Mouse (Mus musculus) hindbrain, embryonic 16.5 days (tissue): ENCODE measurements around the gene Hyls1. TPM values are rescaled to one million over a fixed set of nuclear protein-coding genes. Genes with fewer than 3 reads are reported as not detected.
A peak's percentile ranks its signal among the peaks of the same experiment; 100 is the strongest.

Experiments used
- ATAC-seq: fragments of 200-750 bp; cut with Nextera tagmentation; 2 replicates; pipeline ENCODE4 v1.8.0; 2017; ENCODE audit warnings: moderate TSS enrichment, moderate library complexity
- H3K27ac ChIP-seq: fragments of 300-500 bp; sonication (generic); 2 replicates; pipeline ENCODE4 v1.5.1; 2014; ENCODE audit warnings: low read depth, mild to moderate bottlenecking, control low read depth, low read length, moderate library complexity
- H3K27me3 ChIP-seq: fragments of 300-500 bp; sonication (generic); replicated peaks from 2 replicates; pipeline ENCODE4 v1.6.1; 2014; ENCODE audit warnings: low read length; ENCODE audit not compliant: control insufficient read depth, insufficient read depth
- H3K36me3 ChIP-seq: fragments of 300-500 bp; sonication (generic); 2 replicates; pipeline ENCODE4 v1.6.1; 2014; ENCODE audit warnings: mild to moderate bottlenecking, low read length, moderate library complexity, mixed read lengths; ENCODE audit not compliant: control insufficient read depth, insufficient read depth
- H3K4me1 ChIP-seq: fragments of 300-500 bp; sonication (generic); 2 replicates; pipeline ENCODE4 v1.6.1; 2014; ENCODE audit warnings: low read depth, low read length; ENCODE audit not compliant: control insufficient read depth, insufficient read depth
- H3K4me2 ChIP-seq: fragments of 300-500 bp; sonication (generic); 2 replicates; pipeline ENCODE4 v1.6.1; 2014; ENCODE audit warnings: mild to moderate bottlenecking, low read length, control low read depth, moderate library complexity
- H3K4me3 ChIP-seq: fragments of 300-500 bp; sonication (generic); 2 replicates; pipeline ENCODE4 v1.5.1; 2014; ENCODE audit warnings: mild to moderate bottlenecking, low read length, control low read depth, moderate library complexity
- H3K9ac ChIP-seq: fragments of 300-500 bp; sonication (generic); 2 replicates; pipeline ENCODE4 v1.6.1; 2014; ENCODE audit warnings: low read depth, mild to moderate bottlenecking, control low read depth, low read length, moderate library complexity
- H3K9me3 ChIP-seq: fragments of 300-500 bp; sonication (generic); 2 replicates; pipeline ENCODE4 v1.6.1; 2014; ENCODE audit warnings: mild to moderate bottlenecking, low read length, moderate library complexity; ENCODE audit not compliant: control insufficient read depth
- WGBS: fragments of 180-500 bp; shearing (Covaris S2); extraction: QIAGEN DNeasy Blood & Tissue Kit; methylation state at CpG from one replicate; pipeline ENCODE4 v1.1.7; 2014; 5-methylcytosine and 5-hydroxymethylcytosine counted together
- polyA plus RNA-seq: library from polyadenylated mRNA; unstranded; fragments of >200 nt; fragmentation: Nextera tagmentation; extraction: Ambion mirVana; gene quantifications from 2 replicates; pipeline ENCODE4 v1.2.1, GENCODE M21; 2015

The Hyls1 gene
- polyA plus RNA-seq, 1 experiment from 2014 or later: 14.8 TPM

GRCm38 (mm10) chr9:35546745-35547144 lies 23.5 kb downstream of the Hyls1 start:
- Histone ChIP-seq H3K36me3 (peaks cover 5% of the 10 kb centered on the region; the same call in 1 of the 2 replicates), H3K9ac (no peak overlapping the region), H3K27ac (no peak overlapping the region), H3K4me2 (no peak overlapping the region), H3K9me3 (no peaks in the 10 kb centered on the region), H3K4me1 (no peaks in the 10 kb centered on the region), H3K27me3 (no peaks in the 10 kb centered on the region), H3K4me3 (no peak overlapping the region)
- WGBS: 87% methylated on average over 9 of the region's 9 CpGs
- no peak for ATAC-seq

- Histone ChIP-seq H3K4me1 (no peaks in the 10 kb centered on the region), H3K9ac (no peak overlapping the region), H3K9me3 (no peaks in the 10 kb centered on the region), H3K36me3 (peaks cover 5% of the 10 kb centered on the region; the same call in 1 of the 2 replicates), H3K4me3 (no peak overlapping the region), H3K27me3 (no peaks in the 10 kb centered on the region), H3K4me2 (no peak overlapping the region), H3K27ac (no peak overlapping the region)
- WGBS: 77% methylated on average over 12 of the region's 12 CpGs
- no peak for ATAC-seq
Observed at GRCm38 (mm10) chr9:35545704-35546103, 24.5 kb downstream of the Hyls1 start.

- 66% methylated on average over 2 of the region's 2 CpGs for WGBS
- H3K4me2 ChIP-seq: no peak overlapping the region
- no peak overlapping the region for H3K9ac ChIP-seq
- no peaks in the 10 kb centered on the region for H3K27me3 ChIP-seq
- no peaks in the 10 kb centered on the region for H3K9me3 ChIP-seq
- H3K4me1 ChIP-seq: no peaks in the 10 kb centered on the region
- no peak overlapping the region for H3K27ac ChIP-seq
- ATAC-seq: no peak
- H3K36me3 ChIP-seq: peaks cover 5% of the 10 kb centered on the region
- no peak overlapping the region for H3K4me3 ChIP-seq
Observed at GRCm38 (mm10) chr9:35544666-35545065, 25.5 kb downstream of the Hyls1 start.

GRCm38 (mm10) chr9:35543099-35543860 lies 26.9 kb downstream of the Hyls1 start:
- no peaks in the 10 kb centered on the region for H3K27me3 ChIP-seq
- H3K9ac ChIP-seq: no peak overlapping the region
- no peak for ATAC-seq
- no peak overlapping the region for H3K4me3 ChIP-seq
- WGBS: 86% methylated on average over 14 of the region's 14 CpGs
- no peak overlapping the region for H3K4me2 ChIP-seq
- H3K36me3 ChIP-seq: peaks cover 5% of the 10 kb centered on the region
- no peak overlapping the region for H3K27ac ChIP-seq
- H3K4me1 ChIP-seq: no peaks in the 10 kb centered on the region
- H3K9me3 ChIP-seq: no peaks in the 10 kb centered on the region

- no peak overlapping the region for H3K9ac ChIP-seq
- H3K9me3 ChIP-seq: no peaks in the 10 kb centered on the region
- H3K27ac ChIP-seq: no peak overlapping the region
- no peaks in the 10 kb centered on the region for H3K27me3 ChIP-seq
- 70% methylated on average over 6 of the region's 6 CpGs for WGBS
- no peak for ATAC-seq
- peaks cover 4% of the 10 kb centered on the region for H3K36me3 ChIP-seq
- no peak overlapping the region for H3K4me2 ChIP-seq
- no peaks in the 10 kb centered on the region for H3K4me1 ChIP-seq
- H3K4me3 ChIP-seq: no peak overlapping the region
Observed at GRCm38 (mm10) chr9:35541941-35542340, 28.3 kb downstream of the Hyls1 start.

GRCm38 (mm10) chr9:35541488-35541887 lies 28.7 kb downstream of the Hyls1 start:
- ATAC-seq: peak; percentile 73
- H3K27ac ChIP-seq: no peak overlapping the region
- no peaks in the 10 kb centered on the region for H3K9me3 ChIP-seq
- no peak overlapping the region for H3K4me3 ChIP-seq
- no peak overlapping the region for H3K9ac ChIP-seq
- 8% methylated on average over 6 of the region's 6 CpGs for whole genome bisulfite sequencing
- peaks cover 2% of the 10 kb centered on the region for H3K36me3 ChIP-seq
- H3K4me2 ChIP-seq: no peak overlapping the region
- H3K27me3 ChIP-seq: no peaks in the 10 kb centered on the region
- H3K4me1 ChIP-seq: no peaks in the 10 kb centered on the region

- Histone ChIP-seq H3K27me3 (no peaks in the 10 kb centered on the region), H3K36me3 (peaks cover 2% of the 10 kb centered on the region), H3K4me1 (no peaks in the 10 kb centered on the region), H3K27ac (no peak overlapping the region), H3K4me2 (no peak overlapping the region), H3K4me3 (no peak overlapping the region), H3K9ac (no peak overlapping the region), H3K9me3 (no peaks in the 10 kb centered on the region)
- ATAC-seq: no peak
- 84% methylated on average over 5 of the region's 5 CpGs for WGBS
Observed at GRCm38 (mm10) chr9:35541024-35541423, 29.2 kb downstream of the Hyls1 start.

GRCm38 (mm10) chr9:35539001-35539750 lies 31.0 kb downstream of the Hyls1 start:
- H3K4me3 ChIP-seq: no peak overlapping the region
- H3K9ac ChIP-seq: no peak overlapping the region
- H3K9me3 ChIP-seq: no peaks in the 10 kb centered on the region
- H3K4me1 ChIP-seq: peaks cover 2% of the 10 kb centered on the region; the same call in 1 of the 2 replicates
- no peaks in the 10 kb centered on the region; the same call in 1 of the 2 replicates for H3K27me3 ChIP-seq
- 63% methylated on average over 13 of the region's 13 CpGs for WGBS
- H3K27ac ChIP-seq: no peak overlapping the region
- no peak overlapping the region for H3K4me2 ChIP-seq
- ATAC-seq: no peak
- peaks cover 2% of the 10 kb centered on the region for H3K36me3 ChIP-seq

- Histone ChIP-seq H3K9me3 (no peaks in the 10 kb centered on the region), H3K27ac (no peak overlapping the region), H3K4me2 (no peak overlapping the region), H3K27me3 (no peaks in the 10 kb centered on the region; the same call in 1 of the 2 replicates), H3K4me3 (no peak overlapping the region), H3K9ac (no peak overlapping the region), H3K36me3 (no peaks in the 10 kb centered on the region; the same call in 1 of the 2 replicates), H3K4me1 (peaks cover 2% of the 10 kb centered on the region; the same call in 1 of the 2 replicates)
- no peak for ATAC-seq
- 79% methylated on average over 4 of the region's 4 CpGs for whole genome bisulfite sequencing
Observed at GRCm38 (mm10) chr9:35535876-35536275, 34.3 kb downstream of the Hyls1 start.
